Mouse (Mus musculus) cerebellum, postnatal 10 days (tissue): Measurements from ENCODE around the gene Ptgis.
A peak's percentile ranks its signal among the peaks of the same experiment; 100 is the strongest.

Experiments used
- DNase-seq, 2 experiments: peaks; one replicate each; pipeline ENCODE4 v3.0.0; 2021; ENCODE audit warnings: mixed read lengths in 2 of 2

The Ptgis gene

DNA sequence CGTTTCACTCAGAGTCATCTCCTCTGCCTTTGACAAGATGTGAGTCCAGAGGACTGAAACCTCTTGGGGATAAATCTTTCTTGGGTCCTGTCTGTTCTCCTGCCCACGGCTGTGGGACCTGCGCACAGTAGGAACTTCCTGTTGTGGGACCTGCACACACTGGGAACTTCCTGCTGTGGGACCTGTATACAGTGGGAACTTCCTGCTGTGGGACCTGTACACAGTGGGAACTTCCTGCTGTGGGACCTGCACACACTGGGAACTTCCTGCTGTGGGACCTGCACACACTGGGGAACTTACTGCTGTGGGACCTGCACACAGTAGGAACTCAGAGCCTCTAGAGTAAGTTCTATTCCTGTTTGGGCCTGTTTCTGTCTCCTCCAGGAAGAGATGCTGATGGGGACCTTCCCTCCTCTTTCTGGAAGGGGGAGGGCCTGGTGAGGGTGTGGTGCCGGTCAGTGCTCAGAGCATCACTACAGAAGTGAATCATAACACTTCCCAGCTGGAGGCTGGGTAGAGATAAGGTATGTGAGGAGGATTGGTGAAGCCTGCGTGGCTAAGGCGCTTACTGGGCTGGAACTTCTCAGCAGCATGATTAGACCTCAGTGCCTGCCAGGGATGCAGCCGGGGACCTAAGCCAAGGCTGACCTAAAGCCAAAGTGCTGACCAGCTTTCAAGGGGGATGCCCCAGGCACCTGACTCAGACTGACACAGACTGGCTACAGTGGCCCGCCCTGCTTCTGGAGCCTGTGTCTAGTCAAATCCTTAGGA lies 22.8 kb upstream of the Ptgis start:
- peak; percentile 78 to 83 for DNase-seq

DNA sequence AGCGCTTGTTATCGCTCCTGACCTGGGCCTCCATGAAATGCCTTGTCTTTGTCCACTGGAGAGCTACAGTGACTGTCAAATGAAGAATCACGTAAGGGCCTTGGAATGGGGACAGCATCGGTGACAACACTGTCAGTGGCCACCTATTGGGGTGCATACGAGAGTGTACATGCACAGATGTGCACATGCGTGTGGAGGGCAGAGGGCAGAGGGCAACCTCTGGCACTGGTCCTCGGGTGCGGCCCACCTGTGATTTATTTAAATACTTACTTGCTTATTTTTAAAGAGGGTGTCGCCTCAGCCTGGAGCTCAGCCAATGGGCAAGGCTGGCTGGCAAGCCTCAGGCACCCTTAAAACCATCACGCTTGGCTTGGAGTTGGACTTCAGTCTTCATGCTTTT lies 22.0 kb upstream of the Ptgis start:
- DNase-seq: peak in 1 of 2 experiments; percentile 22

DNA sequence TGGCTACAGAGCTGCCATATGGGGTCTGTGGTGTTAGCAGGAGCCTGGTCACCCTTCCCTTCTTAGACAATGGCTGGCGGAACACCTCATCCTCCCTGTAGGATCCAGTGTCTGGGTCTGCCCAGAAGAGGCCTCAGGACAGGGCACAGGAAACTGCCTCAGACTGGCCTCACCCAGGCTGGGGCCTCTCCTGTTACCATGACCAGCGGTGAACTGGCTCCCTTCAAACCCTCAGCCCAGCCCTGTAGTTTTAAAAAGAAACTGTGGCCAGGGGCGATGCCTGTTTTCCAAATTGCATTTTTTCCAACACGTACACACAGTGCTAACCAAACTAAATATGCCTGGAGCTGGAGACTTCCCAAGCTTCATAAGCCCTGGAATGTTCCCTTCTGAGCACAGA lies 20.7 kb upstream of the Ptgis start:
- DNase-seq: no peak

DNA sequence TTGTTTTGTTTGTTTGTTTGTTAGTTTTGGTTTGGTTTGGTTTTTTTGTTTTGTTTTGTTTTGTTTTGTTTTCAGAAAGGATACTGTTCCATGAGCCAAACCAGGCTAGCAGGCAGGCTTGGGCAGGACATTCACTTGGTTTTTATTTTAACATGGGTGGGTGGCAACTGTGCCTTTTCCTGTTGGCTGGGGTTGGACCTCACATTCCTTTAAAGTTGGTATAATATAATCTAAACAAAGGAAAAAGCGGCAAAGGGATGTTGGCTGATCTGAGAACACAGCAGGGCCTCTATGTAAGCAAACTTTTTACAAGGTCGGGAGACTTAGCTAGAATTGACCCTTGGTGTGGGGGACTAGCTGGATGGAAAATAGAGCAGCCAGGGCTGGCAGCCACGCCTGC lies 17.4 kb upstream of the Ptgis start:
- DNase-seq: no peak

DNA sequence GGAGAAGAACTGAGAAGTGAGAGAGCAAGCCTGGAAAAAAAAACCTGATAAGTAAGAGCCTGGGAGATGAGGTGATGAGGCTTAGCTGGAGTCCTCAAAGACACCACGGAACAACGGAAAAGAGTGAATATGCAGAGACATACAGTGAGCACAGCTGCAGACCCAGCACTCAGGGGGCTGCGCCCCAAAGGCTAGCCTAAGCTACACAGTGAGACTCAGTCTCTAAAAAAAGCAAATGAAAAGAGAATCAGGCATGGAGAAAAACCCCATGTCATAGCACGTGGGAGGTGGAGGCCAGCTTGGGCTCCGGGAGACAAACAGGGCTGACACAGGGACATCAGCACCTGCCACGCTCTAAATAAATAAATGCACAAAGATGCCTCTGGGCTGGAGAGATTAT lies 14.4 kb upstream of the Ptgis start:
- no peak for DNase-seq

DNA sequence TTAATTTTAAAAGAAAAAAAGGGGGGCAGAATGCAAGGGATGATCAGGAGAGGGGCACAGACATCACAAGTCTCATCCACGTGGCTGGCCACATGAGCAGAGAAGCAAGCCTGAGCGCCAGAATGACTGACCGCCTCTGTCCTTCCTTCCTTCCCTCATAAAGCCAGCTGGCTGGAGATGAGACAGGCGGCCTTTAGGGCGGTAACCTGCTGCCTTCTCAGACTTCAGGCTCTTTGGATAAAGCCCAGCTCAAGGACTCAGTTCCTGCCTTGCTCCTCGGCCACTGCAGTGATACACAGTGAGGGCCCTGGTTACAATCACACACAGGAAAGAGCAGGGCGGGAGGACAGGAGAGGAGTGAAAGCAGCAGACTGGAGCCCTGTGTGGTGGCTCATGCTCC lies 13.8 kb upstream of the Ptgis start:
- no peak for DNase-seq

DNA sequence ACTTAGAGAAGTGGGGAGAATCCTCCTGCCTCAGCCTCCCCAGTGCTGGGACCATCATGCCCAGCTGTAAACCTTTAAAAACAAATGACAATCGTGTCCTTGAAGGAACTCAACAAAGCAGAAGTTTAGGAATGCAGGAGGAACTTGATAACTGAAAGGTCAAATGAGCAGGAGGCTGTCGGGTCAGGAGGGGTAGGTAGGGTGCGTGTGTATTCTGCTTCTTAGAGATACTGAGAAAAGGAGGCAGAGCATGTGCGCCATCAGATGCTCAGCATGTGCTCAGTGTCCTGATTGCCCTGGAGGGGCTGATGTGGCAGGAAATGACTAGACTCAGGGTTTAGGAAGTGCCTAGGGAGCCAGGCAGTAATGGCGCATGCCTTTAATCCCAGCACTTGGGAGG lies 13.1 kb upstream of the Ptgis start:
- no peak for DNase-seq

DNA sequence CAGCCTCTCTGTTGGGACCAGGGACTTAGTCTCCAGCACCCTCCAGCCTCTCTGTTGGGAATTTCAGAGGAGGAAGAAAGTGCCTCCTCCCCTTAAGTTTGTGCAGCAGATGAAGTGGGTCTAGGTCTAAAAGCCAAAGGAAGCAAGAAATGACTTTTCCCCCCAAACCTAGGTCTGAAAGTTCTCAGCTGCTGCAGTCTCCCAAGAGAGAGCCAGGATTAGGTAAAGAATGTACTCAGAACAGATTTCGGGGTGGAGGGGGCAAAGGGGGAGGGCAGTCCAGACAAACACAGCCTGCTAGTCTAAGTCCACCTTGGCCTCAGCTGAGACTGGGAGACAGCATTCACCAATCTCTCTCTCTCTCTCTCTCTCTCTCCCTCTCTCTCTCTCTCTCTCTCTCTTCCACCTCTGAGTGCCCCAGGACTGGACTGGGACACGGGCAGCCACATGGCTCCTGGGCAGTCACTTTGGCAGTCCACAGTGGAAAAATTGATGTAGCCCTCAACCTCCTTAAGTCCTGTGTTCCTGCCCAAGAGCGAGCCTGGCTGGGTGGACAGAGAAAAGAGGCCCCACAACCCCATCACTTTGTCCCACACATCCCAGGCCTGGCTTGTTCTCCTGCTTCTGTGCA lies 11.8 kb upstream of the Ptgis start:
- no peak for DNase-seq

DNA sequence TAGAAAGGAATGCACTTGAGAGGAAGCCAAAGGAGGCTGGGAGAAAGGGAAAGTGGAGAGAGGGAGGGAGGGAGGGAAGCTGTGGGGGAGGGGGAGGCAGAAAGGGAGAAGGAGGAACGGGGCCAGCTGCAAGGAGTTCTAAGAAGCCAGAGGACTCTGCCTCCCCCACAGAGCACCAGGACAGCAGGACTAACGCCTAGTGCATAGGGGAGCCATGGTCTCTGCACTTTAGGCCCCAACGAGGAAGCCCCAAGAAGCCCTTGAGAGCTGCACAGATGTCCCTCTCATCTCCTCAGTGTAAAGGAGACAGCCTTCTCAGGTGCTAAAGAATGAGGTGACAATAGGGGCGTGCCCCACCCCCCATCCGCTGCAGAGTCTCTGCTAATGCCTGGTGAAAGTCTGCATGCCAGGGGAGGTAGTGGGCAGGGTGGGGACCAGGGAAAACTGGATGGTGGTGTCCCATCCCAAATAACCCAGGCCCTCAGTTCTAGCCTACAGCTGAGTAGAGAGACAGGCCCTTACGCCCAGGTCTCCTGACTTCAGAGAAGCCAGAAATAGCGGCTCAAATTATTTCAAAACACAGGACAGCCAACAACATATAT lies 10.4 kb upstream of the Ptgis start:
- no peak for DNase-seq

DNA sequence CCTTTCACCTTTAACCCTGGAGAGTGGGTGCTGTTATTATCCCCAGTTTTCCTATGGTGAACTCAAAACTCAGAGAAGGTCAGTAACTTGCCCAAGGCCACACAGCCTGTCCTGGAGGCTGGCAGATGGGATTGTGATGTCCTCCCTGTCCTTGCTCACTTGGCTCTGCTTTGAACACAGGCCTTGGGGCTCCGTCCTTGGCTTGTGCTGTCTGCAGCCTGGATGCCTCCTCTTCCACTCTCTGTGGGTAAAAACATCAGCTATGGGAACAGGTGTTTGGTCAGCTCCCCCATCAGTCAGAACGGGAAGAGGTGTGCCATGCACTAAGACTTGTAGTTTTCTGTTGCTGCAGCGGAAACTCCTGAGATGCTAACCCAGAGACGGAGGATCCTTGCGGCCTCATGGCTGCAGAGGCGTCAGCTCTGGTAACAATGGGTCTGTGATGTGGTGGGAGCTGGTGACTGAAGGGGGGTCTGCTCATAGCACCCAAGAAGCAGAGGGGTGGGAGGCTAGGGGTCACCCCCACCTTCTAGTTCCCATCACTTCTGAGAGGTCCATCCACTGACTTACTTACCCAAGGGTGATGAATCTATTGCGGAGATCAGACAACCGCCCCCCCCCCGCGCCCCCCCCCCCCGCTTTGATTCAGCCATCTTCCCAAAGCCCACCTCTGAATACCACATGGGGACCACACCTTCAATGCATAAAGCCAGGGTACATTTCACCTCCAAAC lies 9.8 kb upstream of the Ptgis start:
- DNase-seq: no peak

DNA sequence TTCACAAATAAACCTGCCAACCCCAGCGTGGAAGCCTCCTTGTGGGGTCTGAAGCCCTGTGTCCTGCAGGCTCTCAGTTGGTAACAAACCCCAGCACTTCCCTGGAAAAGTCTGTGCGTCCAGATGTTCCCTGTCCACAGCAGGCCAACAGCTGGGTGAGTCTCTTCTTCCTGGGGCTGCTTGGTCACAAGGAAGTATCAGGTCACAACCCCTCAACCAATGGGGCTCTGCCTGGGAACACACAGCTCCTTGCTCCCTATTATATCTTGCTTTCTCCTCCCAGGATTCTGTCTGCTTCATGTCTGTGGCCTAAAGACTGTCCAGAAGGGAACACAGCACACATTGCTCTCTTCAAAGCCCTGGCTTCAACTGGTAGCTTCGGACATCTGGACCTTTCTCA lies 9.2 kb upstream of the Ptgis start:
- no peak for DNase-seq

DNA sequence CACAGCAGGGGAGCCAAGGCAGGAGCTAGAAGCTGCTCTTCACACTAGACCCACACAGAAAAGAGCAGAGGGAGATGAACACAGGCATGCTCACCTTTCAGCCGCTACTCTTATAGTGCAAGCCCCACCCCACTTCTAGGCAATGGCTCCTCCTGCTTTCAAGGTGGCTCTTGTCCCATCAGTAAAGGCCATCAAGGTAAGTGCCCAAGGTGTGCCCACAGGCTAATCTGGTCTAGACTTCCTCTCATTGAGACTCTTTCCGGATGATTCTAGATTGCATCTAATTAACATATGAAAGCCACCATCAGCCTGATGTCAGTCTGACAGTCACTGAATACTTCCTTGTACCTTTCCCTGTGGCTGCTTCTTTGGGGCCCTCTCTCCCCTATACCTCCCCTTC lies 7.4 kb upstream of the Ptgis start:
- DNase-seq: no peak

DNA sequence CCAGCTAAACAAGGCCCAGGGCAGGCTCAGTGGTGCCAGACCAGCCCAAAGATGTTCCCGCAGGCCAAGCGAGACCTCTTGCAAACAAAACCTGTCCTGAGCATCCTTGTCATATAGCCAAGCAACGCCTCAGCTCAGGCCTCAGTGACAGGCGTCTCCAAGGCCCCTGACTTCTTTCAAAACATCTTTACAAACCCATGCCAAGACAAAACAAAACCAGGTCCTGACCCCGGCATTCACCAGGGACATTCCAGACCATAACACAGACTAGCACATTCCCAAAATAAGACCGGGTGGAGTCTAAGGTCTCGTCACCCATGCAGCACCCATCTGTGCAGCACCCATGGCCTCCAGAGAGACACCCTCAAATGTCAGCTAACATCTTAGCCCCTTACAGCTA lies 6.3 kb upstream of the Ptgis start:
- DNase-seq: no peak

DNA sequence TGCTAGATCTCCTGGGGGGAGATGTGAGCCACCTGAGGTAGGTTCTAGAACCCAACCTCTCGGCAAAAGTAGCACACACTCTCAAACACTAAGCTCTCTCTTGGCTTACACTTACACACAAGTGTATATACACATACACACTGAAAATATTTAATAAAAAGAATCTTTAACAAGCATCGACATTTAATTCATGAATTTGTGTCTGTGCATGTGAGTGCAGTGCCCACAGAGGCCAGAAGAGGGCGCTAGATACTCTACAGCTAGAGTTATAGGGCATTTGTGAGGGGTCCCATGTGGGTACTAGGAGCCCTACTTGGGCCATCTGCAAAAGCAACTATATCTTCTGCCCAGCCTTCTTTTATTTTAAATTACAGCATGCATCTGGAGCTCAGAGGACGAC lies 4.5 kb upstream of the Ptgis start:
- no peak for DNase-seq

DNA sequence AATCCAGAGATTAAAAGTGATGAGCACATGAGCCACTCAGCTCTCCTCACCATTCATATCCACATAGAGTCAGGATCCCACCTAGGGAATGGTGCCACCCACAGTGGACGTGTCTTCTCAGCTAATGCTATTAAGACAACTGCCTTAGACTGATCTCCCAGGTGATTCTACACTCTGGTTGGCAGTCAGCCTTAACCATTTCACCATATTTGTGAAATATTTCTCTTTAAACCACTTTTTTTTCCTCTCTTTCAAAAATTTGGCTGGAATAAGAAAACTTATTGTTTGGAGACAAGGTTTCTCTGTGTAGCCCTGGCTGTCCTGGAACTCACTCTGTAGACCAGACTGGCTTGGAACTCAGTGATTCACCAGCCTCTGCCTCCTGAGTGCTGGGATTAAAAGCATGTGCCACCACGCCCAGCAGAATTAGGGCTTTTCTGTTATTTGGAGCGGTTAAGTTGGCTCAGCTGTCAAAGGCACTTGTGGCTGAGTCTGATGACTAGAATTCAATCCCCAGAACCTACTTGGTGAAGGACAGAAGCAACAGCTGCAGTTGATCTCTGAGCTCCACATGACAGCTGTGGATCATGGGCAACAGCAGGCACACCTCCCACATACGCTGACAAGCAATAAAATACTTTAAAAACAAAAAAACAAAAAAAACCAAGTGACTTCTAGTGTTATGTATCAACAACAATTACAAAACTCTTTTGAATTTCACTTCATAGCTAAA lies 3.6 kb upstream of the Ptgis start:
- no peak for DNase-seq

DNA sequence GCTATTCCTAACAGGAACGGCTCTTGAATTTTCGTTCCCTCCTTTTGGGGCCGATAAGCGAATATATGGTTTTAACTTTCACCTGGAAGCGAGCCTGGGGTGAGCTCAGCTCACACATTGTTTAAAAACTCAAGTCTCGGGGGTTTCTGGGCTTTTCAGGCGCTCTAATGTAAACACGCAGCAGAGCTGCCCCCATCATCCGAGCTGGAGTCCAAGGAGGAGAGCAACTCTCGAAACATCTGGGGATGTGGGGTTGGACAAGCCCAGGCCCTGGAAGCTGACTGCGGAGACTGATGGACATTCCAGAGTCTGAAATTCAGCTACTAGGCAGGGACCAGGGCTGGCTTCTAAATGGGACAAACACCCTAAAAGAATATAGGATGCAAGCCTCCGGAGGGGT lies 1.1 kb downstream of the Ptgis start:
- DNase-seq: no peak

DNA sequence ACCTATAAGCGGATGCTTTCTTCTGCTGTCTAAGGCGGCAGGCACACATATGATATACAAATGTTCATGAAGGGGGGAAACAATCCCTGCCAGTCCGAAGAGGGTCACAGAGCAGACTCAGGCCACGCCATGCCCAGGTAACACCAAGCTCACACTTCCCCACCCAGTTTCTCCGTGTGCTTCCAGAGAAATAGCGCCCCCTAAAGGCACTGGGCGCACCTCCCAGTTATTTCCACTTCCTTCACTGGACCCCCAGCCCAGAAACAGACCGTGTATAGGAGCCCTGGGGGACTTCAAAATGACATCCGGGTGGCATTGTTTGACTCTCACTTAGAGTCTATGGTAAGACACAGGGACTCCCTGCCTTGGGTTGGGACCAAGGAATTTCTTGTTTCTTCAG lies 3.2 kb downstream of the Ptgis start:
- DNase-seq: no peak

DNA sequence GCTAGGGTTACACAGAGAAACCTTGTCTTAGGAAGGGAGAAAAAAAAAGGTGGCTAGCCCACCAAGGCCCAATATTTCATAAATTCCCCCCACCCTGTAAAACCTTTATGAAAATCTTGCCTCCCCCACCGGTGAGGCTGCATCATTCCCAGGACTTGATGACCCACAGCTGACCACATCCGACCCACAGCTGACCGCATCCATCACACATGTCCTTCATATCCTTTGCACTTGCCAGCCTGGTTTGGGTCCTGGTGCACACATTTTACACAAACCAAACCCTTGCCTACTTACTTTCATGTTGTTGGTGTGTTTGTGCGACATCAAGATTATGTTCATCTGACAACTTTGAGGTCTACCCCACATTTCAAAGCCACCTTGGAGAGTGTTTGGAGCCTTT lies 4.2 kb downstream of the Ptgis start:
- no peak for DNase-seq

DNA sequence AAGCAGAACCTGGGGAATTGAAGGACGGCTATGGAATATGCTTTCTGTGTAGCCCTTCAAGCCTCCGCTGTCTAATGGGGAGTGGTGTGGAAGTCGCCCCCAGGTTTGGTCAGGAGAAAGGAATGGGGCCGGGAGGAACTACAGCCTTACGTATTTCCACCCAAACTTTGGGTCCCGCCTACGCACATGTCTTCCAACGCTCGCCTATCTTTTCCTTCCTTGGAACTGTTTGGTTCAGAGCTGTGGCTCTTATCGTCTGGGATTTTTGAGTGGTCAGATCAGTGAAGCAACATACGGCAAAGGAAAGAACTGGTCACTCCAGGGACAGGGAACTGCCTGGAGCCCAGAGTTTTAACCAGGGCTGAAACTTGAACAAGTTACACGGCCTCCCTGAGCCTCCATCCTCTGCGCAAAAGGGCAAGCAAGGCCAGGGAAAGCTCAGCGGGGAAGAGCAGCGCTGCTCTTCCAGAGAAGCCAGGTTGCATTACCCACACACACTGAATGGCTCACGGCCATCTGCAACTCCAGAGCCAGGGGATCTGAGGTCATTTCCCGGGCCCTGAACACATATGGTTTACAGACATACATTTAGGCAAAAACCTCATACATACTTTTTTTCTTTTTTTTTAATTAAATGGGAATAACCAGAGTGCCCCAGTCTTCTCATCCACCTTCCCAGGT lies 4.9 kb downstream of the Ptgis start:
- peak; percentile 48 to 57 for DNase-seq

DNA sequence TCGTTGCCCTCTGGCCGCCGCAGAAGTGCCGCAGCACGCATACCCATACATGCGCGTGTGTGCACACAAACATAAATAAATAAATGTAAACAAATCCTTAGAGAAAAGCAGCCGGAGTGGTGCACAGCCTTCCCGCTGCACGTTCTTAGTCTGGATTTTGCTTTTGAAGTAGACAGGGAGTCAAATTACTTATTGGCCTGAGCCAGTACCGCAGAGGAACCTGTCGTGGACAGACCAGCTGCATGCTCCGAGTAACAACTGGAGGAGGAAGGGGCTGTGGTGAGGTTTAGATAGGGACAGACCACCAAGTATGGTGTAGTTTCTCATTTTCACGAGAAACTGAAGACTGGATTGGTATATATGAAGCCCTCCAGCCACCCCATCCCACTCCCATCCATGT lies 6.6 kb downstream of the Ptgis start:
- no peak for DNase-seq

DNA sequence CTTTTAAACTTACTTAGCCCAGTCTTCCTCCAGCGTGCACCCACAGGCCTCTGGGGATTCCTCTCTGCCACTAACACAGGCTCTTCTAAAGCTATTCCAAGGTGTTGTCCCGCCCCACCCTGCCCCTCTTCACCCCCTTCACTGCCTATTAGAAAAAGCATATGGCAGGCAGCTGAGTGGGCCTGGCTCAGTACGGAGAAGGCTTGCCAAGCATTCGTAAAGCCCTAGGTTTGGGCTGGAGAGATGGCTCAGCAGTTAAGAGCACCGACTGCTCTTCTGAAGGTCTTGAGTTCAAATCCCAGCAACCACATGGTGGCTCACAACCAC lies 7.4 kb downstream of the Ptgis start:
- no peak for DNase-seq

DNA sequence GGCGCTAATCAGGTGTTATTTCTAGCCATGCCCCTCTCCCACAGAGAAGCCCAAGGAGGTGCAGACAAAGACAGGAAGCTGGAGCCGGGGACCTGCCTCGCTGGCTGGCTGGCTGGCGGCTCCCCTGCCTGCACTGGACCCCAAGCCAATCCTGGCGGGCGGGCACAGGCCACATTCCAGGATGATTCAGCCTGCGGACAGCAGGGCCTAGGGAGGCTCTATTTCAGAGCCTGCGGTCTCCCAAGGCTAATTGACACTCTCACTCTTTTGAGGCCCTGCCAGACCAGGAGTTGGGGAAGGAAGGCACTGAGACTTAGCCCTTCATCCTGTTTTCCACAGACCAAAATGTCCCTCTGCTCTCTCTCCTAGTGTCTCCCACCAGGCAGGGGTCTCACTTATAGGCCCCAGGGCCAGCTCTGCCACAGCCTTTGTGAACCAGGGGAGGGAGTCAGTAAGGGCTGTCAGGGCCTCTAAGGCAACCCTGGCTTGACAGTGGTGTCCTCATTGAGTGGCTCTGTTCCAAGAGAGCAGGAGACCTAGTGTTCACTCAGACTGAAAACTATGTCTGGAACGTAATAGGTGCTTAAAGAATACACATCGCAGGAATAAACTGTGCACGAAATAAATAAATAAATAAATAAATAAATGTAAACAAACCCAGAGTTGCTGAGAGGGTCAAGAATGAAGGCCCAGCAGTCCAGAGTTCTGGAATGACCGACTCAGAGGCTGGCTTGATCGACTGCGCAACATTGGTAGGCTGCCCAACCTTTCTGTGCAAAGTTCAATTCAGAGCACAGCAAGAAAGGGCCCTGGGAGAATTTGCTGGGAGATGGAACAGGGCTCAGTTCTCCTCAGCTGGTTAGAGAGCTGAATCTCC lies 8.0 kb downstream of the Ptgis start:
- DNase-seq: peak; percentile 34 to 61
